Mouse (Mus musculus) right cerebral cortex, postnatal 14 days (tissue): ENCODE data around the gene Smarcc1.

Experiments
- DNase-seq: peaks from one replicate; pipeline ENCODE4 v3.0.0; 2022

The Smarcc1 gene

DNA sequence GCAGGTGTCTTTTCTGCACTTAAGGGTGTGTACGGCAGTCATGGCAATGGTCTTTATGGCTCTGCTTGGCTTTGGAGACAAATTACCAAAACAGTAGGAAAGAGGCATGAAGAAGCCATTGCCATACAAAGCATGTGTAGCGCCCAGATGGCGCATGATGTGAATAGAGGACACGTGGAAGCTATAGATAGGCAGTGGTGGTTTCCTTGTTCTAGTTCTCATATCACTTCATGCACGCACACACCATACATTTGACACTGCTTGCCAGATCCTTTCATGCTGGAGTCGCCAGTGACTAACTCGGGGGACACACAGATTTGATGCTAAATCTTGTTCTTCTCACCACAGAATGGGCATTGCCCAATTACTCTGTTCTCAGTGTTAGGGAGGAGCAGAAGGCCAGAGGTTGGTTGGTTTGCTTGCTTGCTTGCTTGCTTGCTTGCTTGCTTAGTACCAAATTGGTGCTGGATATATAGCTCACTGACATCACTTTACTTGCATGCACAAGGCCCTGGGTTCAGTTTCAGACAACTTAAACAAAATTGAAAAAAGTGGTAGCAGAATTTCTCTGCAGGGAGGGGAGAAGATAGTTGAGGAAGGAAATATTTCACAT is 125.8 kb downstream of the Smarcc1 start, which contains the start of gene Cspg5:
Gene Cspg5 (plus strand): TSS at position 563 of the 613 bp plus-strand sequence.
- DNase-seq: no peak

GRCm38 (mm10) chr9:110244567-110244888 is 127.0 kb downstream of the Smarcc1 start:
- DNase-seq: no peak

GRCm38 (mm10) chr9:110244889-110245589 is 127.5 kb downstream of the Smarcc1 start:
- DNase-seq: peak; percentile 80

GRCm38 (mm10) chr9:110245590-110246320 is 128.2 kb downstream of the Smarcc1 start:
- peak; percentile 70 for DNase-seq

- no peak for DNase-seq
These were observed 128.8 kb downstream of the Smarcc1 start for GRCm38 (mm10) chr9:110246321-110246640.

DNA sequence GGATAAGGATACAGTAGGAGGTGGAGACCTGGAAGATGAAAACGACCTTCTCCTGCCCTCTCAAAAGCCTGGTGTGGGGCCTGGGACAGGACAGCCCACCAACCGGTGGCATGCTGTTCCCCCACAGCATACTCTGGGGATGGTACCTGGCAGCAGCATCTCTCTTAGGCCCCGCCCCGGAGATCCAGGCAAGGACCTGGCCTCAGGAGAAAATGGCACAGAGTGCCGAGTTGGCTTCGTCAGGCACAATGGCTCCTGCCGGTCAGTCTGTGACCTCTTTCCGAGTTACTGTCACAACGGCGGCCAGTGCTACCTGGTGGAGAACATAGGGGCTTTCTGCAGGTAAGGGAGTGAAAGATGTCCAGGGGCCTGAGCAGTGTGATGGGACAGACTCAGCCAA is 129.5 kb downstream of the Smarcc1 start:
- no peak for DNase-seq

- DNase-seq: no peak
These were observed 131.4 kb downstream of the Smarcc1 start for GRCm38 (mm10) chr9:110248861-110249260.

DNA sequence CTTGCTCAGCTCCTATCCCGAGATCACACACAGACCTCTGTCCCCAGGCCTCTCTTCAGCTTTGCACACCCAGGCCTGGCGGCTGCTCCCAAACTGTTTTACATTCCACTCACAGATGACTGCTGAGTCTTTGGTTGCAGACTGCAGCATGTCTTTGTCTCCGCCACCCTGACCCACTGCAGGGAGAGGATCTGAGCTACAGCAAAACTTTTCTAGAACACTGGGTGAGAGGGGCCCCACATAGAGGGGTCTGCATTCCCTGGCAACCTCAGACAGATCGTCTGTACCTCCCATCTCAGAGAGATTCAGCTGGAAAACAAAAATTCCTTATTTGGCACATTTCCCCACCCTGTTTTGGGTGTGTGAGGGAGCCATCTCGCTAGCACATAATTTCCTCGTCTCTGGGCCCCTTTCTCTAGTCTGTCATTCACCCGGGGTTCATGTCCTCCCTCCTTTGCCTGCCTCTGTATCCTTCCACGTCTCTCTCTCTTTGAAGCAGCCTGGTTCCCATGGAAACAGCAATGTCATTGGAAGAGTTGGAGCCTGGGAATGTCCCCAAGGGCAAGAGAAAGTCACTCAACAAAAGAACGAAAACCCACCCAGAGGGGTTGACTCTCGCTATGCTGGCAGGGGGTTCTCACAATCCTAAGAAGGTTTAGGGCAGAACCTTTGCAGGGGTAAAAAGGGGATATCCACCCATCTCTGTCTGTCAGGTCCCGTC is 132.5 kb downstream of the Smarcc1 start:
- peak; percentile 30 for DNase-seq

DNA sequence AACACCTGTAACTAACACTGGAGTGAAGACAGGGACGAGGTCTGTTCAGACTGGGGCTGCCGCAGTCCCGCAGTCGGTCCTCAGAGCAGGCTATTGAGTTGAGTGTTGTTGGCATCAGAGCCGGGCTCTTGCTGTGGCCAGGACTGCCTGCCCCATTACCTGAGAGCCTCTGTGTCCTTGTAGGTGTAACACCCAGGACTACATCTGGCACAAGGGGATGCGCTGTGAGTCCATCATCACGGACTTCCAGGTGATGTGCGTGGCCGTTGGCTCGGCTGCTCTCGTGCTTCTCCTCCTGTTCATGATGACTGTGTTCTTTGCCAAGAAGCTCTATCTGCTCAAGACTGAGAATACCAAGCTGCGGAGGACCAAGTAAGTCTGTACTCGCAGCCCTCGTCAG is 133.3 kb downstream of the Smarcc1 start:
- DNase-seq: no peak

DNA sequence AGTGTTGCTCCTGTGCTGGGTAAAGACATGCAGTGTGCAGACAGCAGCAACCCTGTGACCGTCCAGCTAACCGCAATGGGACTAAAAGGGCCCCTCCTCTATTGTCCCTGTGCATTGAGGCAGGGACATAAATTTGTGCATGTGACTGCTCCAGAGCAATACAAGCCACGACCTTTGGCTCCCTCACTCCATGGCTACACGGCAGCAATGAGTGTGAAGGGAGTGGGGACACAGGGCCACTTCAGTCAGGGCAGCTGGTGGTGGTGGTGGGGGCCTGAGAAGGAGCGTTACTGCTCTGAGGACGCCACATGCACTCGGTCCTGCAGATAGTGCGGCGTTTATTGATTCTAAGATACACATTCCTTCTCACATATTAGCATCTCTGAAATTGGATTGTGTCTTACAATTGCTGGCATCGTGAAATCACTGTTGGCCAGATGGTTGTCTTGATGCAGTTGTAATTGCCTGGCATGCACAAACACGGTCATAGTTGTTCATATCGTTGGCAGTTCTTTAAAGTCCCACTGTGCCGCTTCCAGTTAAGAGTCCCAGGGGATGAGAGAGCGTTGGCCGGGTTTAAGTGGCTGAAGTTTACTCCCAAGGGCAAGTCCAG is 138.0 kb downstream of the Smarcc1 start:
- no peak for DNase-seq

GRCm38 (mm10) chr9:110258646-110259045 is 141.1 kb downstream of the Smarcc1 start:
- DNase-seq: no peak

- DNase-seq: no peak
These were observed 141.6 kb downstream of the Smarcc1 start for GRCm38 (mm10) chr9:110259118-110259517.

DNA sequence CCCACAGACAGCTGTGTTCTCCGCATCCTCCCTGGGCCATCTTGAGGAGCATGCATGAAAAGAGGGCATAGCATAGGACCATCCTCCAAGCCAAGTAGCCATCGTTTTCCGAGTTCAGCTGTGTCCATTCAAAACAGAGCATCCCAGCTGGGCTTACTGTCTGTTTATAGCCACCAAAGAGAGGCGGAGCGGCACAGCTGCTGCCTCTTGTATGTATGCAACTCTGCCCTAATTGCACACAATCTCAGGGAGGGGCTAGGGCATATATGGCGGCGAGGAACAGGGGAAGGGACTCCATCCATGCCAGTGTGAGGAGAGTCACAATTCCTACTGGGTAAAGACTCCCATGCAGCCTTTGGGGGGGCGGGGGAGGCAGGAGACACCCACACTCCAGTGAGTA is 145.7 kb downstream of the Smarcc1 start:
- no peak for DNase-seq

- no peak for DNase-seq
These were observed 147.5 kb downstream of the Smarcc1 start for GRCm38 (mm10) chr9:110264991-110265390.

DNA sequence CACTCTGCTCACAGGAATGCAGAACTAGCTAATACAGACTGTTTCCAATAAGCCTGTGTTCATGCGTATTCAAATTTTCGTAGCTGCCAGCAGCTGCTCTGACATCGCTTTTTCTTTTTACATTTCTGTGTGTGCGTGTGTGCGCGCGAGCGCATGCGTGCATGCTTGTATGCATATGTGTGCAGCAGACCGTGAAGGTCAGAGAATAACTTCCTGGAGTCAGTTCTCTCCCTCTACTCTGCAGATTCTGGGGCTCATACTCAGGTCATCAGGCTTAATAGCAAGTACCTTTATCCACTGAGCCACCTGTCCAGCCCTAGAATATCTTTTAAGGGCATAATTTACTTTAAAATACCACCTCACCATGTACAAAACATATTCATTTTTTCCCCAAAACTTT is 150.9 kb downstream of the Smarcc1 start:
- DNase-seq: no peak

- no peak for DNase-seq
These were observed 154.8 kb downstream of the Smarcc1 start for GRCm38 (mm10) chr9:110272330-110272729.

GRCm38 (mm10) chr9:110273507-110273906 is 156.0 kb downstream of the Smarcc1 start:
- no peak for DNase-seq

GRCm38 (mm10) chr9:110275882-110276281 is 158.4 kb downstream of the Smarcc1 start:
- no peak for DNase-seq

GRCm38 (mm10) chr9:110277431-110277881 is 159.9 kb downstream of the Smarcc1 start:
- DNase-seq: peak; percentile 52

DNA sequence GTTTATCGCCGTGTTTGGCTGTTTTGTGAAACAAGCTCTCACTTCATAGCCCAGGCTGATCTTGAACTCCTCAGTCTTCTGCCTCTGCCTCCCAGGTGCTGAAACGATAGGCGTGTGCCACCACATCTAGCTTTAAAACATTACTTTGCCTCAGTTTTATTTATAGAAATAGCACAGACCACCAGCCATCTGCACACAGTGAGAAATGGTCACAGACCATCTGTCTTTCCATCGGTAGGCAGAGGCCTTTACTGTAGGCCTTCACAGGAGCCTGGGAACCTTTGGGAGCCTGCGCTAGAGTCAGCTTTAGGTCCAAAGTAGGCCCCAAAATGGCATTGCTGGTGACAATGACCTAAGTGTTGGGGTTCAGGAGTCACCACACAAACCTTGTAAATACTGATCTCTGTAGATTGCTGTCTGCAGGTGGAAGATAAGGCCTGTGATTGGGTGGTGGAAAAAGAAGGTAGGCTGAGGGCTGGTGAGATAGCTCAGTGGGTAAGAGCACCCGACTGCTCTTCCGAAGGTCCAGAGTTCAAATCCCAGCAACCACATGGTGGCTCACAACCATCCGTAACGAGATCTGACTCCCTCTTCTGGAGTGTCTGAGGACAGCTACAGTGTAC is 166.7 kb downstream of the Smarcc1 start:
- DNase-seq: no peak

GRCm38 (mm10) chr9:110287321-110287924 is 169.9 kb downstream of the Smarcc1 start:
- no peak for DNase-seq
